Mouse (Mus musculus): ENCODE results near the gene Nucb1.

DNA sequence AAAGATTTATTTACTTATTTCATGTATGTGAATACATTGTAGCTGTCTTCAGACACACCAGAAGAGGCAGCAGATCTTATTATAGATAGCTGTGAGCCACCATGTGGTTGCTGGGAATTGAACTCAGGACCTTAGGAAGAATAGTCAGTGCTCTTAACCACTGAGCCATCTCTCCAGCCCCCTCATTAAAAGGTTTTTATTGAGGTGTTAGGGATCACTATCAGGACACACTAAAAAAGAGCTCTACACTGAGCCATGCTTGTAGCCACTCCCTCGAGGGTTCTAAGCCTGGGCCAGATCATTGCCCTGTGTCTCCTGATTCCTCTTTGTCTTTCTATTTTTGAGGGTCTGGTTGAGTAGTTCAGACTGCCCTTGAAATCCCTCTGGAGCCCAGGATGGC lies 33.8 kb downstream of the Nucb1 start:
- TF ChIP-seq POLR2A (IDR thresholded peaks at IDR 0.05; ENCODE audit: low read depth, low read length) (no peak), CTCF (IDR thresholded peaks at IDR 0.05; ENCODE audit: extremely low read depth, insufficient read depth, insufficient read length, insufficient replicate concordance) (no peak)

All from spleen, adult 2 months (tissue).